Mouse (Mus musculus): ENCODE results near the gene Zfp385a. TPM values are rescaled to one million over a fixed set of nuclear protein-coding genes. Genes with fewer than 3 reads are reported as not detected.

Gene Zfp385a
- total and polyA plus RNA-seq, 2 experiments: 0.92 to 14.9 TPM

- Histone ChIP-seq H3K4me3 (ENCODE audit: insufficient read depth, low read depth, low read length) (peak overlapping the region; percentile 56), H3K27ac (replicated peaks; ENCODE audit: insufficient read depth, low read depth, low read length) (no peak overlapping the region), H3K79me2 (ENCODE audit: control insufficient read depth, insufficient read depth, low read length) (no peaks in the 10 kb centered on the region), H3K9ac (ENCODE audit: low read depth, low read length) (peak overlapping the region; percentile 74), H3K27me3 (ENCODE audit: control insufficient read depth, insufficient read depth, low read length) (no peaks in the 10 kb centered on the region), H3K36me3 (ENCODE audit: control insufficient read depth, insufficient read depth, low read length) (no peaks in the 10 kb centered on the region), H3K4me1 (ENCODE audit: control insufficient read depth, insufficient read depth, low read length) (peaks cover 5% of the 10 kb centered on the region)
- WGBS: 2% methylated on average over 19 of the region's 26 CpGs
- TF ChIP-seq CTCF (IDR thresholded peaks at IDR 0.05; ENCODE audit: low read depth, low read length): no peak
- TF ChIP-seq POLR2A (IDR thresholded peaks at IDR 0.05; ENCODE audit: extremely low read depth, insufficient read depth, low read length): no peak
- DNase-seq (ENCODE audit: extremely low read depth, low read depth, low spot score): no peak
These were observed 16.8 kb downstream of the Zfp385a start for GRCm38 (mm10) chr15:103323070-103323454.

DNA sequence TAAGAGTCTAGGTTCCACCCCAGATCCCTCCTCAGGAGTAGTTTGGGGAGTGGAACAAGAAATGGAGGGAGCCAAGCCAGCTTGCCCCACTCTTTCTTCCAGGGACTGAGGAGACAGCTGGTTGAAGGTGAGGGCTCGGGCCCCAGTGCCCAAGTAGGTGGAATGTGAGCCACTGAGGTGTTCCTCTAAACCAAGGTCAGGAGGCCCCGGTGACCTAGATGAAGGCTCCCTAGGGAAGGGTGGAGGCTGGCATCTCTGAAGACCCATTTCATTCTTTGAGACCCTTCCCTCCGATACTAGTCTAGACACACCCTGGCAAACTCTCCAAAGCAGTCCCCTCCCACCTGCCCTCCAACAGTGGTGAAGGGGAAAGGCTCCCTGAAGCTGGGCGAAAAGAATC lies 17.5 kb downstream of the Zfp385a start:
- H3K4me1 ChIP-seq (ENCODE audit: control insufficient read depth, insufficient read depth, low read length): peaks cover 5% of the 10 kb centered on the region
- no peak overlapping the region for H3K27ac ChIP-seq (replicated peaks; ENCODE audit: insufficient read depth, low read depth, low read length)
- TF ChIP-seq CTCF (IDR thresholded peaks at IDR 0.05; ENCODE audit: low read depth, low read length) (no peak), POLR2A (IDR thresholded peaks at IDR 0.05; ENCODE audit: extremely low read depth, insufficient read depth, low read length) (no peak)
- DNase-seq (ENCODE audit: extremely low read depth, low read depth, low spot score): no peak
- H3K9ac ChIP-seq (ENCODE audit: low read depth, low read length): peak overlapping the region; percentile 74; the same call in 1 of the 2 replicates
- WGBS: 71% methylated on average over 4 of the region's 4 CpGs
- no peaks in the 10 kb centered on the region for H3K36me3 ChIP-seq (ENCODE audit: control insufficient read depth, insufficient read depth, low read length)
- no peak overlapping the region for H3K4me3 ChIP-seq (ENCODE audit: insufficient read depth, low read depth, low read length)
- H3K27me3 ChIP-seq (ENCODE audit: control insufficient read depth, insufficient read depth, low read length): no peaks in the 10 kb centered on the region
- no peaks in the 10 kb centered on the region for H3K79me2 ChIP-seq (ENCODE audit: control insufficient read depth, insufficient read depth, low read length)

GRCm38 (mm10) chr15:103321076-103321475 lies 18.8 kb downstream of the Zfp385a start:
- Histone ChIP-seq H3K4me3 (ENCODE audit: insufficient read depth, low read depth, low read length) (no peak overlapping the region), H3K36me3 (ENCODE audit: control insufficient read depth, insufficient read depth, low read length) (no peaks in the 10 kb centered on the region), H3K4me1 (ENCODE audit: control insufficient read depth, insufficient read depth, low read length) (peaks cover 5% of the 10 kb centered on the region), H3K79me2 (ENCODE audit: control insufficient read depth, insufficient read depth, low read length) (no peaks in the 10 kb centered on the region), H3K27me3 (ENCODE audit: control insufficient read depth, insufficient read depth, low read length) (no peaks in the 10 kb centered on the region), H3K27ac (replicated peaks; ENCODE audit: insufficient read depth, low read depth, low read length) (no peak overlapping the region), H3K9ac (ENCODE audit: low read depth, low read length) (no peak overlapping the region)
- 88% methylated on average over 1 of the region's 1 CpGs for WGBS
- DNase-seq (ENCODE audit: extremely low read depth, low read depth, low spot score): no peak
- no peak for TF ChIP-seq POLR2A (IDR thresholded peaks at IDR 0.05; ENCODE audit: extremely low read depth, insufficient read depth, low read length)
- peak; percentile 58 for TF ChIP-seq CTCF (IDR thresholded peaks at IDR 0.05; ENCODE audit: low read depth, low read length)

GRCm38 (mm10) chr15:103318201-103318816 lies 21.6 kb downstream of the Zfp385a start:
- Histone ChIP-seq H3K4me1 (ENCODE audit: control insufficient read depth, insufficient read depth, low read length) (peaks cover 8% of the 10 kb centered on the region), H3K9ac (ENCODE audit: low read depth, low read length) (no peak overlapping the region), H3K36me3 (ENCODE audit: control insufficient read depth, insufficient read depth, low read length) (no peaks in the 10 kb centered on the region), H3K79me2 (ENCODE audit: control insufficient read depth, insufficient read depth, low read length) (no peaks in the 10 kb centered on the region), H3K4me3 (ENCODE audit: insufficient read depth, low read depth, low read length) (no peak overlapping the region), H3K27me3 (ENCODE audit: control insufficient read depth, insufficient read depth, low read length) (no peaks in the 10 kb centered on the region), H3K27ac (replicated peaks; ENCODE audit: insufficient read depth, low read depth, low read length) (no peak overlapping the region)
- no peak for DNase-seq (ENCODE audit: extremely low read depth, low read depth, low spot score)
- 84% methylated on average over 3 of the region's 3 CpGs for WGBS
- TF ChIP-seq POLR2A (IDR thresholded peaks at IDR 0.05; ENCODE audit: extremely low read depth, insufficient read depth, low read length) (no peak), CTCF (IDR thresholded peaks at IDR 0.05; ENCODE audit: low read depth, low read length) (no peak)

- H3K27ac ChIP-seq (replicated peaks; ENCODE audit: insufficient read depth, low read depth, low read length): no peak overlapping the region
- no peaks in the 10 kb centered on the region for H3K36me3 ChIP-seq (ENCODE audit: control insufficient read depth, insufficient read depth, low read length)
- TF ChIP-seq POLR2A (IDR thresholded peaks at IDR 0.05; ENCODE audit: extremely low read depth, insufficient read depth, low read length) (no peak), CTCF (IDR thresholded peaks at IDR 0.05; ENCODE audit: low read depth, low read length) (no peak)
These were observed 22.2 kb downstream of the Zfp385a start for GRCm38 (mm10) chr15:103317731-103318130.

DNA sequence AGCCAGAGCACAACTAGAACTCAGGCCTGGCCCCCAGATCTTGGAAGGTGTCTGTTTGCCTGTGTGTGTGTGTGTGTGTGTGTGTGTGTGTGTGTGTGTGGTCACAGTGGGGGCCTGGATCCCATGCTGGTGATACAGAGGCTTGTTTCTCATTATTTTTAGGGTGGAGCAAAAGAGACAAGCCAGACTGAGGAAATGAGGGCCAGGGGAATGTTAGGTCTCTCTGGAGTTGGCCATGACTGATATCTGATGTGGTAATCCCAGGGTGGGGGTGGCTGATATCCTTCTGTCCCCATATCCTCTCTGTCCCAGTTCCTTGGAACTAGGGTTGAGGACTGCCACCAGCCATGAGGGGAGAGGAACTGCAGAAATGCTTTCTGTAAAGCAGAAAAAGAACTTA lies 22.8 kb downstream of the Zfp385a start:
- no peaks in the 10 kb centered on the region for H3K79me2 ChIP-seq (ENCODE audit: control insufficient read depth, insufficient read depth, low read length)
- no peak overlapping the region for H3K27ac ChIP-seq (replicated peaks; ENCODE audit: insufficient read depth, low read depth, low read length)
- TF ChIP-seq POLR2A (IDR thresholded peaks at IDR 0.05; ENCODE audit: extremely low read depth, insufficient read depth, low read length) (no peak), CTCF (IDR thresholded peaks at IDR 0.05; ENCODE audit: low read depth, low read length) (no peak)
- no peaks in the 10 kb centered on the region for H3K27me3 ChIP-seq (ENCODE audit: control insufficient read depth, insufficient read depth, low read length)
- H3K36me3 ChIP-seq (ENCODE audit: control insufficient read depth, insufficient read depth, low read length): no peaks in the 10 kb centered on the region
- H3K9ac ChIP-seq (ENCODE audit: low read depth, low read length): no peak overlapping the region
- peaks cover 4% of the 10 kb centered on the region for H3K4me1 ChIP-seq (ENCODE audit: control insufficient read depth, insufficient read depth, low read length)
- DNase-seq (ENCODE audit: extremely low read depth, low read depth, low spot score): no peak
- no peak overlapping the region for H3K4me3 ChIP-seq (ENCODE audit: insufficient read depth, low read depth, low read length)

More at GRCm38 (mm10) chr15:103317731-103318130, 22.2 kb downstream of the Zfp385a start:
- Histone ChIP-seq H3K27me3 (ENCODE audit: control insufficient read depth, insufficient read depth, low read length) (no peaks in the 10 kb centered on the region), H3K4me1 (ENCODE audit: control insufficient read depth, insufficient read depth, low read length) (peaks cover 6% of the 10 kb centered on the region), H3K9ac (ENCODE audit: low read depth, low read length) (no peak overlapping the region), H3K79me2 (ENCODE audit: control insufficient read depth, insufficient read depth, low read length) (no peaks in the 10 kb centered on the region), H3K4me3 (ENCODE audit: insufficient read depth, low read depth, low read length) (no peak overlapping the region)
- WGBS: 92% methylated on average over 8 of the region's 8 CpGs
- DNase-seq (ENCODE audit: extremely low read depth, low read depth, low spot score): no peak
